Mouse (Mus musculus): Measurements from ENCODE around the gene Prpf8. TPM values are rescaled to one million over a fixed set of nuclear protein-coding genes. Genes with fewer than 3 reads are reported as not detected.

Gene Prpf8
- total RNA-seq, 2 experiments from 2014 or later, result 144 to 160 TPM

DNA sequence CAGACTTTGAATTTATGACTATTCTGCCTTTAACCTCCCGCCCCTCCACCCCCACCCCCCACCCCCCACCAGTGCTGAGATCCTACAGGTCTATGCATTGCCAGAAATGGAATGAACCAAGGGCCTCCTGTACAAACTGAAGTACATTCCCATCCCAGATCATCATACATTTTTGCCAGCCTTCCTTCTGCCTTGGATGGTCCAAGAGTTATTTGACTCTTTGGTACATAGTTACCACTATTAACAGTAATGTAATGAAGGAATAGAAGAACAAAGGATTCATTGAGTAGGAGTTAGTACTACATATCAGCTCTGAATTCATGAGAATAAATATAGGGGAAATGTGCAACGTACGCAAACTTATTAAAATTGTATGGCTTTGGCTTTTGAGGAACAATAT, 424 bp upstream of the Prpf8 start:
- ATAC-seq (replicated peaks; ENCODE audit: low FRiP score, low TSS enrichment, poor library complexity, severe bottlenecking), result 0 out of 2 replicates have a peak, but pooled peaks have one; percentile 3

DNA sequence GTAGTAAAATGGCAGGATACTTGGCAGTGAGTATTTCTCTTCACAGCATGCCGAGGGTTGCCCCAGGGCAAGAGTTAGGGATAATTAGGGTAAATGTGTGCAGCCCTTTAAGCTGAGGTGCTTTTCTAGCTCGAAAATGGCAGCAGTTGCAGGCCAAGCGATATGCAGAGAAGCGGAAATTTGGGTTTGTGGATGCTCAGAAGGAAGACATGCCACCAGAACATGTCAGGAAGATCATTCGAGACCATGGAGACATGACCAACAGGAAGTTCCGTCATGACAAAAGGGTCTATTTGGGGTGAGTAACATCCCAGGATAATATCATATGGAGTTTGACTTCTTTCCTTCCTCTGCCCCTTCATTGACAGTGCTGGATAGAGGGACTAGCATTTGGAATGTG, 880 bp downstream of the Prpf8 start:
- ATAC-seq (replicated peaks; ENCODE audit: low FRiP score, low TSS enrichment, poor library complexity, severe bottlenecking), result no peak

DNA sequence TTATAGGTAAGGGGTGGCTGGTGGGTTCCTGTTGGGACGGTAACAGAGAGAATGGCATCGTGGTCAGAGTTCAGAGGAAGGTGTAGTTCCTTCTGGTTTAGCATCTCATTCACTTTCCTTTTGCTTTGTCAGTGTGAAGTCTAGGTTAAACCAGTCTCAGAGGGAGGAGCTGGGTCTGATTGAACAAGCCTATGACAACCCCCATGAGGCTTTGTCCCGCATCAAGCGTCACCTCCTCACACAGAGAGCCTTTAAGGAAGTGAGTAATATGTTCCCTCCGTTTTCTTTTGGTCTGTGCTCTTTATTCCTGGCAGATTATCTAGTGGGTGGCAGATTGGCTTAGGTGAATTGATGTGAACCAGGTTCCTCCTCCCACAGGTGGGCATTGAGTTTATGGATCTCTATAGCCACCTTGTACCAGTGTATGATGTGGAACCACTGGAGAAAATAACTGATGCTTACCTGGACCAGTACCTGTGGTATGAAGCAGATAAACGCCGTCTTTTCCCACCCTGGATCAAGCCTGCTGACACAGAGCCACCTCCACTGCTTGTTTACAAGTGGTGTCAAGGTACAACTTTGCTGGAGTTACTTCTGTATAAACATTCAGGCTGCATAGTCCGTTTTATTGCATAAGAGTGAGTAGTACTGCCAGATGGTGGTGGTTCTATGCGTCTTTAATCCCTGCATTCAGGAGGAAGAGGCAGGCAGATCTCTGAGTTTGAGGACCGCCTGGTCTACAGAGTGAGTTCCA, 7.9 kb downstream of the Prpf8 start:
- ATAC-seq (replicated peaks; ENCODE audit: low FRiP score, low TSS enrichment, poor library complexity, severe bottlenecking), result no peak

DNA sequence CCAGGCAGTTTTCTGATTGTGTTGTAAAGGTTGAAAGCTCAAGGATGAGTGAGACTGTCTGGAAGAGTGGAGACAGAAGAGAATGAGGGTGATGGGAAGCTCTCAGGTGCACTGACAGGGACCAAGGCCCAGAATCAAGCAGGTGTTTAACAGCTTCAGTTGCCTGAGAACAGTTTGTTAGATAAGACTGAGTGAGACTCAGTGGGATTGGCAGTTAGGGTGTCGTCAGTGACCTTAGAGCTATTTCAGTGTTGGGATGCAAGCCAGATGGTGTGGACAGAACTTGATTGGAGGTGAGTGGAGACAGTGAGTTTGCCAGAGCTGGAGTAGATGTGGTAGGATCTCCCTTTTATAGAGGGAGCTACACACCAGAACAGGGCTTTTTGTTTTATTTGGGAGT, 11.5 kb downstream of the Prpf8 start:
- ATAC-seq (replicated peaks; ENCODE audit: low FRiP score, low TSS enrichment, poor library complexity, severe bottlenecking), result peak; percentile 38; the same call in 1 of the 2 replicates

DNA sequence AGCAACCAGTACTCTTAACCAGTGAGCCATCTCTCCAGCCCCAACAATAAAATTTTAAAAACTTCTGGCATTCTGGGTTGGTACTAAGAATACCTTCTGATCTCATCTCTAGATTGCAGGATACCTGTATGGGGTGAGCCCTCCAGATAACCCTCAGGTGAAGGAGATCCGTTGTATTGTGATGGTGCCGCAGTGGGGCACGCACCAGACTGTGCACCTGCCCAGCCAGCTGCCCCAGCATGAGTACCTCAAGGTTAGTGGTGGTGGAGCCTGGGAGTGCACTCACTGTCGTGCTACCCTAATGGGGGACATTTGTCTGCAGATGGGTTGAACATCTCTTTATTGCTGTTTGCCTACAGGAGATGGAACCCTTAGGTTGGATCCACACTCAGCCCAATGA, 21.5 kb downstream of the Prpf8 start:
- ATAC-seq (replicated peaks; ENCODE audit: low FRiP score, low TSS enrichment, poor library complexity, severe bottlenecking), result no peak

DNA sequence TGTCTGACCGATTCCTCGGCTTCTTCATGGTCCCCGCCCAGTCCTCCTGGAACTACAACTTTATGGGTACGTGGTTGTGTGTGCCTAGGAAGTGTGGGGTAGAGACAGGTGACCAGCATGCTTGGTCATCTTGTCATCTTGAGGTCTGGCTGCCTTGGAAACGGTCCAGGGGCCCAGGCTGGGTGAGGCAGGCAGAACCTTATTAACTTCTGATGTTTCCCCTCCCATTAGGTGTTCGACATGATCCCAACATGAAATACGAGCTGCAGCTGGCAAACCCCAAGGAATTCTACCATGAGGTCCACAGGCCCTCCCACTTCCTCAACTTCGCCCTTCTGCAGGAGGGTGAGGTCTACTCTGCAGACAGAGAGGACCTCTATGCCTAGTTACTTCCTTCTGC, 22.3 kb downstream of the Prpf8 start:
- ATAC-seq (replicated peaks; ENCODE audit: low FRiP score, low TSS enrichment, poor library complexity, severe bottlenecking), result no peak

DNA sequence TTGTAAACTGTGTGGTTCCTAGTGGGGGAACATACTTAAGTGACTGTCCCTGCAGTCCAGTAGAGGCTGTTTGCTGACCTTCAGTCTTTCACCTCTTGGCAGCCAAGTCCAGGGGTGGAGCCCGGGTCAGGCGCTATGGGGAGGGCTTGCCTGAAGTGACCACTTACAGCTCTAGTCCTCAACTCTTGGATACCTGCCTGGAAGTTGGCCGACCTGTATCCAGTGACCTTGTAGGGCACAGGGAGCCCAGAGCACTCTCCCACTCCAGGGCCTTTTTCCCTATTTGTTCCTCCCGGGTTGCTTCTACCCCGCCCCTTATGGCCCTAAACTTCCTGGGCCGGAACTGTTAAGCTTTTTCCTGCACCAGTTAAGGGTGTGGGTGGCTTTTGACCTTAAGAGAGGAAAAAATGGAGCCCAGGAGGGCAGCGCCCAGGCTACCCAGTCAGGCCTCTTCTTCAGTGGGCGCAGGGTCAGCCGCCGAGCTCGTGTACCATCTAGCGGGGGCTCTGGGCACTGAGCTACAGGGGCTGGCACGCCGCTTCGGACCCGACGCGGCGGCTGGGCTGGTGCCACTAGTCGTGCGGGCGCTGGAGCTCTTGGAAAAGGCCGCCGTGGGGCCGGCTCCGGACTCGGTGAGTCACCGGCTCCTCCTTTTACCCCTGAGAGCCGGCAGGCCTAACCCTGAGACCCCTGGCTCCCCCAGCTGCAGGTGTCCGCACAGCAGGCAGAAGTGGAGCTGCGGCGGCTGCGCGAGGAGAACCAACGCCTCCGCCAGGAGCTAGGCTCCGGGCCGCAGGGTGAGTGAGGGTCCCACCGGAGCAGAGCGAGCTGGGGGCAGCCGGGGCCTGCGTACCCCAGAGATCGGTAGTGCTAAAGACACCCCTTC, 23.4 kb downstream of the Prpf8 start, which contains the start of gene Rilp:
Gene Rilp (plus strand): TSS at position 354 of the 886 bp plus-strand sequence.
- peak; percentile 57 for ATAC-seq (replicated peaks; ENCODE audit: low FRiP score, low TSS enrichment, poor library complexity, severe bottlenecking)

DNA sequence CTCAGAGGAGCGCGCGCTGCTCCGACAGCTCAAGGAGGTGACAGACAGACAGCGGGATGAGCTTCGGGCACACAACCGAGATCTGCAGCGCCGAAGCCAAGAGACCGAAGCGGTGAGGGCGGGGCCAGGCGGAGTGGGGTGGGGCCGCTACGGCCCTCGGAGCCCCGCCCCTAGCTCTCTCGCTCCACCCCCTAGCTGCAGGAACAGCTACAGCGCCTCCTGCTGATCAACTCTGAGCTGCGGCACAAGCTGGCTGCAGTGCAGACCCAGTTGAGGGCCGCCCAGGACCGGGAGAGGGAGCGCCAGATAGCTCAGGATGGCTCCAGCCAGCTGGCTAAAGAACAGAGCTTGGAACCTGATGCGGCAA, 24.0 kb downstream of the Prpf8 start:
- peak; percentile 86 for ATAC-seq (replicated peaks; ENCODE audit: low FRiP score, low TSS enrichment, poor library complexity, severe bottlenecking)

DNA sequence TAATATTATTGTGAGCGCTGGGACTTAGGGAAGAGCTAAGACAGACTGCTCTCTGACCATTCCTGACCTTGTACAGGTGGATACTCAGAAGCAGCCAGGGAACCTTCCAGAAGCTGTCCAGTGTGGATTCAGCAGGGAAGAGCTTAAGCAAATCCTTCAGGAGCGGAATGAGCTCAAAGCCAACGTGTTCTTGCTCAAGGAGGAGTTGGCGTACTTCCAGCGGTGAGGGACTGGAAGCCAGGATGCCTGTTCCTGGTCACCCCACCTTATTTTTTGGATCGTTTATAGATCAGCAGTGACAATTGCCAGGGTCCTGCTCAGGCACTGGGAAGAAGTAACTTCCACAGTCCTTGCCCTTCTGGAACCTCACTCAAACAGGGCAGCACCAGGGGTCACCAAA, 24.6 kb downstream of the Prpf8 start:
- ATAC-seq (replicated peaks; ENCODE audit: low FRiP score, low TSS enrichment, poor library complexity, severe bottlenecking), result no peak

DNA sequence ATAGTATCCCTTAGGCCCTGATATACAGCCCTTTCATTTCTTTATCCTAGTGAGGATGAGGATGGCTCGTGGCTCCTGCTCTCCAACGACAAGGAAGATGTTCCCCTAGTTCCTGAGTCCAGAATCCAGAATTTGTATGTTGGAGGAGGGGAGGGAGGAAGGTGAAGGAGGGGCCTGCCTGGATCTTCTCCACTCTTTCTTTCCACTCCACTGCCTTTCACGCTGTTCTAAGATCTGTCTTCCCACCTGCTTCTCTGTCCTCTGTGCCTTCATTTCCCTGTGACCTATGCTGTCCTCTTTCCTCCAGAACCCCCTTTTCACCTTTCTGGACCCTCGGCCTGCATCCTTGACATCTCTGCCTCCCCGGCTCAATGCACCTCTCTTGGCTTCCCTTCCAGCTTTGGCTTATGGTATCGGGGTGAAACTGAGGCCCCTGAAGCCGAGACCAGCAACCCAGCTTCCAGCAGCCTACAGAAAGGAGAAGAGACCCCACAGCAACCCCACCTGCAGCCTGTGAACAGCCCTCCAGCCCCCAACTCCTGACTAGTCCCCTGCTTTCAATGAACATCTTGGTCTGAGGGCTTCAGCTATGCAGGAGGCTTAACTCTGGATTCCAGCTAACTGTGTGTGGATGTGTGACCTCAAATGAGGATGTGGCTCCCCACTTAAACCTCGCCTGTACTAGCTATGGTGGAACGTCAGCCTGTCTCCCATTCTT, 25.8 kb downstream of the Prpf8 start:
- no peak for ATAC-seq (replicated peaks; ENCODE audit: low FRiP score, low TSS enrichment, poor library complexity, severe bottlenecking)

DNA sequence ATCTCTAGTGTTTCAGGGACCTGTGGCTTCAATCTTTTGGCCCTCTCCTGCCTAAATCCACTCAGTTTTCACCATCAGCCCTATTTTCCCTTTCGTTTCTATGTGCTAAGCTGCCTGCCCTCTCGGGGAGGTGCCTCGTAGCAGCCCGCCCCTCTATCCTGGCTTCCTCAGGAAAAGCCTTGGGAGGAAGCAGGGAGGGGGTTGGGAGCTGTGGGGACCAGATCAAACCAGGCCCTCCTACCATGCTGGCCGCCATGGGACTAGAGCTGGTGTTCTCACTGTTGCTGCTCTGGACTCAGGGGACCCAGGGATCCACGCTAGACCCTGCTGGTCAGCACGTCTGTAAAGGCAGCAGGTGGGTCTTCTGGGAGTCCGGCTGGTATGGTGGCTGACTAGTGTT, 26.7 kb downstream of the Prpf8 start, which contains the start of gene Scarf1:
Gene Scarf1 (plus strand): TSS at position 205 of the 400 bp plus-strand sequence.
- no peak for ATAC-seq (replicated peaks; ENCODE audit: low FRiP score, low TSS enrichment, poor library complexity, severe bottlenecking)

DNA sequence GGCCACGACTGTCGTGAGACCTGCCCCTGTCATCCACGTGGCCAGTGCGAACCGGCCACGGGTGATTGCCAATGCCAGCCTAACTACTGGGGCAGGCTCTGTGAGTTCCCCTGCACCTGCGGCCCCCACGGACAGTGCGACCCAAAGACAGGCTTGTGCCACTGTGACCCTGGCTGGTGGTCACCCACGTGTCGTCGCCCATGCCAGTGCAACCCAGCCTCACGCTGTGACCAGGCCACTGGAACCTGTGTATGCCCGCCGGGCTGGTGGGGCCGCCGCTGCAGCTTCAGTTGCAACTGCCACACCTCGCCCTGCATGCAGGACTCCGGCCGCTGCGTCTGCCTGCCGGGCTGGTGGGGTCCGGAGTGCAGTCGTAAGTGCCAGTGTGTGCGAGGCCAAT, 28.6 kb downstream of the Prpf8 start:
- no peak for ATAC-seq (replicated peaks; ENCODE audit: low FRiP score, low TSS enrichment, poor library complexity, severe bottlenecking)

DNA sequence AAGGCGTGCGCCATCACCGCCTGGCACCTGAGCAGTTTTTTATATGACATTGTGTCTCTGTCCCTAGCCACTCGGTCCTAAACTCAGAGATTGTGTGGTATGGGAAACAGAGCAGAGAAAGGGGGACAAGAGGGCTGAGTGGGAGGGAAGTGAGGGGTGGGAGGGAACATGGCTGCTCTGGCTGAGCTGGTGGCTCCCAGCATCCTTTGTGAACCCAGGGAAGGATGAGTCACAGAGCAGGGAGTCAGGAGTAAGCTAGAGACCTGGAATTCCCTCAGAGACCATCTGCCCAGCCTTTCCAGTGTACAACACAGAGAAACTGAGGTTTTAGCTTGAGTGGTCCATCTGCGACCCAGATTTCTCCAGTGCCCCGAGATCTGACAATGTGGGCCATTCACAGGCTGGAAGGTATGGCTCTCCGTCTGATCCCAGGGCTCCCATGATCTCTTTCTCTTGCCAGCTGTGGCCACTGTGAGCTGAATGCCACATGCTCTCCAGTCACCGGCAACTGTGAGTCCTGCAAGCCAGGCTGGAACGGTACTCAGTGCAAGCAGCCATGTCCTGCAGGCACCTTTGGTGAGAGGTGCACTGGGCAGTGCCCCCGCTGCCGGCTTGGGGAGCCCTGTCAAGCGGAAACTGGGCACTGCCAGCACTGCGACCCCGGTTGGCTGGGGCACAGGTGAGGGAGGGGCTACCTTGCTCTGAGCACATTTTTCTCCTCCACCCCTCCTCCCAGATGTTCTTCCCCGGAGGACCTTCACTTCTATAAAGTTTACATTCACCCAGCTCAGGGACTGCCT, 33.4 kb downstream of the Prpf8 start:
- ATAC-seq (replicated peaks; ENCODE audit: low FRiP score, low TSS enrichment, poor library complexity, severe bottlenecking), result no peak

DNA sequence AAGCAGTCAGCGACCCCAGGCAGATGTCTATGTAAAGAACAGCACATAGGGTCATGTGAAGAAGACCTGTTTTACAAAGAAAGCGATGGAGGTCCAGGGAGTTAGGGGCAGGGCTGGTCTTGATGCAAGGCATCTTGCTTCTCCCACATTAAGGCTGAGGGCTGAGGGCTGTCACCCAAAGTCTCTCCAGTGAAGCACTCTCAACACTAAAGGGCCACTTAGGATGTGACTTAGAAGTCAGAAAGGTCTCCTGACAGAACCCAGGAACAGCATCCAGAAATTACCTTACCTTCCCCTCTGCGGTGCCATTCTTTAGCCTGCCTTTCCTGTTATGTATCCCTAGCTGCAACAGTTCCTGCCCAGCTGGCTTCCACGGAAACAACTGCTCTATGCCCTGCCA, 35.0 kb downstream of the Prpf8 start:
- no peak for ATAC-seq (replicated peaks; ENCODE audit: low FRiP score, low TSS enrichment, poor library complexity, severe bottlenecking)

DNA sequence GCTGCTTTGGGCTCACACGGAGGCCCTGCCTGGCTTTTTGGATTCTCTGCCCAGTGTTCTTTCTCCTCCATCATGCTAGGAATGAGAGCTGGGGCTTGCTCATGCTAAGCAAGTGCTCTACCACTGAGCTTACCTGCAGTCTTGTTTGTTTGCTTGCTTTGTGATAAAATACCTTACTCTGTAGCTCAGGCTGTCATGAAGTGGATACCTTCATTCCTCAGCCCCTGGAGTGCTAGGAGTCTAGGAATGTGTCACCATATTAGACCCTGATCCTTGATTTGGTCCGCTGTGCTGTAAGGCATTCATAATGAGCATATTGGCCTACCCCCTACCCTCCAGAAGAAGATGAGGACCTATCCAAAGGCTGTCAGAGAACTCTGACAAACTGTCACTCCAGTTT, 36.2 kb downstream of the Prpf8 start:
- ATAC-seq (replicated peaks; ENCODE audit: low FRiP score, low TSS enrichment, poor library complexity, severe bottlenecking), result no peak

DNA sequence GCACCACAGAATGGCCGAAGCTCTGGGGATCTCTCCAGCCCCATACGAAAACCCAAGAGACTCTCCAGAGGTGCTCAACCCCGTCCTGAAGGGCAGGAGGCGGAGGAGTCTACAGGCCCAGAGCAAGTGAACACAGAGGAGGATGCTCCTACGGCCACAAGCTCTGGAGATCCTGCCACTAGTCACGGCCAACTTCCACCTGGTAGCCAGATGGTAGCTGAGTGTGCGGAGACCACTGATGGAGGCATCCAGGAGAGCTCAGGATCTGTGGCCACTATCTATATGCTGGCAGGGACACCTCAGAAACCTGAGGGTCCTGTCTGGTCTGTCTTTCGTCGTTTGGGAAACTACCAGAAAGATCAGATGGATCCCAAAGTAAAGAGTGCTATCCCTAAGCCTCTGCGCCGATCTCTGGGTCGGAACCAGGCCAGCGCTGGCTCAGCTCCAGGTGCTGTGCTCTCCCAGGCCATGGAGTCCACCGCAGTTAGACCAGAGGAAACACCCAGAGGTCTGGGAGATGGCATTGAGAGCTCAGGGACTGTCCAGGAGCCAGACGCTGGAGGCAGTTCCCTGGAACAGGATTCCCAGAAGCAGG, 39.0 kb downstream of the Prpf8 start:
- ATAC-seq (replicated peaks; ENCODE audit: low FRiP score, low TSS enrichment, poor library complexity, severe bottlenecking), result no peak

DNA sequence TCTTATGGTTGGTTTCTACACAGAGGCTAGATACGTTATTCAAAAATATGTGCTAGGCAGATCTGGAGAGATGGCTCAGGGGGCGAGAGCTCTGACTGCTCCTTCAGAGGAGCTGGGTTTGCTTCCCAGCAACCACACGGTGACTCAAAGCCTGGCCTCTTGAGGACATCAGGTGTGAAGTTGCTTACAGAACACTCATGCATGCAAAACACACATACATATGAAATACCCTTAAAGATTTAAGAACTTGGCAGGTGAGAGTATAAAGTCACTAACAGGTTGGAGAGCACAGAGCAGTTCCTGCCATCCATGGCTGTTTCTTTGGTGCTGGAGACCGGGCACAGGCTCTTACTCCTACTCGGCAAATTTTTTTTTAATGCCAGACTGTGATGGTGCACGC, 40.3 kb downstream of the Prpf8 start:
- ATAC-seq (replicated peaks; ENCODE audit: low FRiP score, low TSS enrichment, poor library complexity, severe bottlenecking), result no peak

DNA sequence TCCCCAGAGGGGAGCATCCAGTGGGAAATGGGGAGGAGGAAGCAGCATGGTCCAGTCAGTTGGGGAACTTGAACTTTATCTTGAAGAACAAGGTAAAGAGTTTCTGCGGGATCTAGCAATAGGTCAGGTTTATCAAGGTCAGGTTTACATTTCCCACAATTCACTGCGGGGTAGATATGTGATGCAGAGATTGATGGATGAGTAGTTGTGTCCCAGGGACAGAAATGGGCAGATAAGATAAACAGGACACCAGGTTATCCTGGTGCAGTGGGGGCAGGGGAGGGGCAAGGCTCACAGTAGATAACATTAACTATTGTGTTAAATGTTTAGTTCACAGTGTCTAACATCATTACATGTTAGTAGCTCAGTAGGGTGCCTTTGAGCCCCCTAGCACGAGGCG, 43.2 kb downstream of the Prpf8 start:
- ATAC-seq (replicated peaks; ENCODE audit: low FRiP score, low TSS enrichment, poor library complexity, severe bottlenecking), result no peak

DNA sequence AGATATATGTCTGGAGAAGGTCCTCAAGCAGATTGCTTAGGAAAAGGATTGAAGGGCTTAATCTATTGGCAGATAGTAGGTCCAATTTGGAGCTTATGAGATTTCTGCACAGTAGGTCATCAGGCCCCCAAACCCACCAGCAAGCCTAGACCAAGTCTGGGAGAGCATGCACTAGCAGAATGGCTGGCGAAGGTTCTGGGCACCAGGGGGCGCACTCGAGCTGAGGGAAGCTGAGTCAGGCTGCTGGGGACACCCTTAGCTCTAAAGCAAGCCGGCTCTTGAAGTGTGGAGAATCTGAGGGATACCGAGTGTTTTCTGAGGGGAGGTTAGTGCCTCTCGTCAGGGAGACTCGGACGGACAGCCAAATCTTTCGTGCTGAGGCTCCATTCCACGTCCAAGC, 43.7 kb downstream of the Prpf8 start:
- ATAC-seq (replicated peaks; ENCODE audit: low FRiP score, low TSS enrichment, poor library complexity, severe bottlenecking), result peak; percentile 73

Data from megakaryocyte-erythroid progenitor cell, adult 5-6 weeks (primary cell).